Mouse (Mus musculus) adrenal gland, postnatal 25 days (tissue): ENCODE measurements at regions not wholly inside any gene's neighbourhood (a gene's known extent, or its start where the extent isn't known, plus 50 kb on each side); places are given as distances from the start of the nearest gene placed in this dataset.

Experiments
- DNase-seq: peaks from one replicate; pipeline ENCODE4 v3.0.0; 2021; ENCODE audit warnings: mixed read lengths

DNA sequence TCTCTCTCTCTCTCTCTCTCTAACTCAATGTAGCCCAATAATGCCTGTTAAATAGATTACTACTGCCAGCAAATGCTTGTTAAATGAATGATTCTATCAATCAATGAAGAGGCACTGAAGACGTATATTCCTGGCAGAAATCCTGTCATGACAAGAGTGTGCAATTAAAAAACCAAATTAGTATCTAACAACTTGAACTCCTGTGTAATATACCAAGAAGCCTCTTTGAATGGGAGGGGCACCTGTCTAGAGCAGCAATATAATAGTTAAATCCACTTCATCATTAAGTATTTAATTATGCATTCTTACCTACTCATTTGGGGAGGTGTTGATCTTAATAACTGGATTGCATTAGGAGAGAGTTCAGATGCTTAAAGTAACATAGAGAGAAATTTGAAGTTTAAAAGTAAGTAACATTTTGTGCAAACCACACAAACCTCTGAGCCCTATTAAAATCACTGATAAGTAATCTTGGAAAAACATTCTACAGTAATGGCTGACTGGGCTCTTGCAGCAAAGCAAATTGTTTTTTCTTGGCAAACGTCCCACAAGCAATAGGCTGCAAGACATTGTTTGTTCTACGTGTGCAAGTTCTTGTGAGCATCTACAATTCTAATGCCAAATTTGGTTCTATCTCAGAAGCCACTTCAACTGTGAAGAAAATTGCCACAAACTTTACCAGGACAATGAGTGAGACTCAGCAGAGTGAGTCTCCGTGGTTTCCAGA lies 719.7 kb upstream of the Cited2 start:
- DNase-seq = no peak

DNA sequence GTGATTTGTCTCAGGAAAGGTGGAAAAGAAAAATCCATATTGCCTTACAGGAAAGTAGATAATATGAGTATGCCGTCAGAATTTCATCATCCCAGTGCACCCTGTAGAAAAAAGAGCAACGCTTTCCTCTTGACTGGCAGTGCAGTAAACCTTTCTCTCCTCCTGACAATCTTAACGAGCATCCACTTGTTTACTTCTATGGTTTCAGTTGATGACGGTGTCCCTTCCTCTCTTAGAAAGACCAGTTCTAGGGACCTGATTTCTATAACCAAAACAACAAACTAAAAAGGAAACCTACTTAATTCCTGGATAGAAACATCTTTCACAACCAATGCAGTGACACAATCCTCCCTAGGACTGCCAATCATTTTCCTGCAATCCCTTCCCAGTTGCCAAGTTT lies 714.3 kb upstream of the Cited2 start:
- DNase-seq = no peak

DNA sequence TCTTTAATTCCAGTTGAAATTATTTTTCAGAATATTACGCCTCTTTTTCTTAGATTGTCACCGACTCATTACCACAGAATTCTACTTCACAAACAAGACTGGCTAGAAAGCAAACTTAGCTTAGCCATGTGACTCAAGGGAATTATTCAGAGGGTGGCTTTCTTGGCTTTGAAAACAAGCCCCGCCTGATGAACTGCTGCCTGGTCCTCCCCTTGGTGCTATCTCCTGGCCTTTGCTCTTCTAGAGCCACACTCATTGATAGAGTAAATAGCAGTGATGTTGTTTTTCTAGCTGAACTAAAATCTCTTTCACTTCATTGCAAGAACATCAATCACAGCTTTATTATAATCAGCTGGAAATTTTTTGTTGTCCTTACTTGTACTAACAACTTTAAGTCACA lies 713.0 kb upstream of the Cited2 start:
- no peak for DNase-seq

DNA sequence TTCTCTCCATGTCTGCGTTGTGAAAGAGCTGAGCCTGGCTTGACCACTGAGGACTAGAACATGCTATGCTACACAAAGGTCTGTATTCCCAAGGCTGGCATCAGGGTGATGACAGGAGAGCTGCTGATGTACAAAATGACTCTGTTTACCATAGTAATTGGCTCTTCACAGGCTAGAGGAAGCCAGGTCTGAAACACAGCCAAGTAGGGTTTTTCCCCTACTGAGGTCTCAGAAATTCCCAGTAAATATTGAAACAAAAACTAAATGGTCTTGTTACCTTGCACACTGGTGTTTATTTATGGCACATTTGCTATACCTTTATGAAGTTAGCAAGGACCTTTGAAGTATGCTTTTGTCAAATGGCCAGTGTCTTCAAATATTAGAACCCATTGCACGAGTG lies 711.1 kb upstream of the Cited2 start:
- no peak for DNase-seq

DNA sequence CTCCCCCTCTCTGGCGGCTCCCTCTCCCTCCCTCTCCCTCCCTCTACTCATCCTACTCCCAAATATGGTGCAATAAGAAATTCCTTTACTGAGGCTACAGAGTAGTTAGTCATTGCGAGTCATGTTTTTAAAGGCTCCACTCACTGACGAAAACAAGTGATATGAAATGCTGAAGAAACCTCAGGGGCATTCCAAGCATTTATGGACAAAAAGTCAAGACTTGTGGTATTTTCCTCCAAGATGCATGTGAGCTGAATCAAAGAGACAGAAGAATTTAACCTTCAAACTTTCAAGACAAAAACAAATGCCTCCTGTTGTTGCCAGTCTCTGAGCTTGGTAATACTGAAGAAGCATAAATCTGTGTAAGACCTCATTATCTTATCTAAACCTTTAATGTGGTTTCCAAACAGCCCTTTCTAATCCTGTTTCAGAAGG lies 710.5 kb upstream of the Cited2 start:
- no peak for DNase-seq

DNA sequence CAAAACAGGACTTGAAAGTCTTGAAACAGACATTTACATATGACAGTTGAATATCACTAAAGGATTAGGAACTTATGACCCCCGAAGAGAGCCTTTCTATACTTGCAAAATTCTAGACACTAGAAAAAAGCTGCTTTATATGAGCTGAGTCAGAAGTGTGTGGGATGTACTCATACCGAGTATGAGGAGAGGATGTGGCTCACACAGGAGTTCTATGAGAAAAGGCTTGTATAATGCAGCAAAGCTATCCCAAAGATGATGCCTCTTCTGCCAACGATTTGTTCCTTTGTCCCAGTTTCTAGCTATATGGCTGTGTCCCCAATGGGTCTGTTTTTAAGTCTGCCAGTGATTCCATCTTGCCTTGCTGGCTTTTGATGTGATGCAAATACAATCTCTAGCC lies 708.2 kb upstream of the Cited2 start:
- DNase-seq = no peak

DNA sequence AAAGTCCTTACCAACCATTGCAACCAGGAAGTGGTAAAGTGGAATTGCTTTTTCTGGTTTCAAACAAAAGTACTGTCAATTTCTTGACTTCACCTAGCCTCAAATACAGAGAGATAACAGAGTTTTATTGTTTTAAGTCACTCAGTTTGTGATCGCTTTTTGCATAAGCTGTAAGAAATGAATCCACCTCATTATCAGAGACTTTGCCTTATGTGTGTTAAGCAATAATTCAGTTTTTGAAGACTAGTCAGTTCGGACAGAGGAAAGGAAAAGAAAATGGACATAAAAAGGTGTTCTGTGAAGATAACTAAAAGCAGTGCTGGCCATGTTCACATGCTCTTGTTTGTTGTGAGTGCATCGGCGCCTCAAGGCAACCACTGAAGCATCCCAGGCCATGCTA lies 706.2 kb upstream of the Cited2 start:
- no peak for DNase-seq

DNA sequence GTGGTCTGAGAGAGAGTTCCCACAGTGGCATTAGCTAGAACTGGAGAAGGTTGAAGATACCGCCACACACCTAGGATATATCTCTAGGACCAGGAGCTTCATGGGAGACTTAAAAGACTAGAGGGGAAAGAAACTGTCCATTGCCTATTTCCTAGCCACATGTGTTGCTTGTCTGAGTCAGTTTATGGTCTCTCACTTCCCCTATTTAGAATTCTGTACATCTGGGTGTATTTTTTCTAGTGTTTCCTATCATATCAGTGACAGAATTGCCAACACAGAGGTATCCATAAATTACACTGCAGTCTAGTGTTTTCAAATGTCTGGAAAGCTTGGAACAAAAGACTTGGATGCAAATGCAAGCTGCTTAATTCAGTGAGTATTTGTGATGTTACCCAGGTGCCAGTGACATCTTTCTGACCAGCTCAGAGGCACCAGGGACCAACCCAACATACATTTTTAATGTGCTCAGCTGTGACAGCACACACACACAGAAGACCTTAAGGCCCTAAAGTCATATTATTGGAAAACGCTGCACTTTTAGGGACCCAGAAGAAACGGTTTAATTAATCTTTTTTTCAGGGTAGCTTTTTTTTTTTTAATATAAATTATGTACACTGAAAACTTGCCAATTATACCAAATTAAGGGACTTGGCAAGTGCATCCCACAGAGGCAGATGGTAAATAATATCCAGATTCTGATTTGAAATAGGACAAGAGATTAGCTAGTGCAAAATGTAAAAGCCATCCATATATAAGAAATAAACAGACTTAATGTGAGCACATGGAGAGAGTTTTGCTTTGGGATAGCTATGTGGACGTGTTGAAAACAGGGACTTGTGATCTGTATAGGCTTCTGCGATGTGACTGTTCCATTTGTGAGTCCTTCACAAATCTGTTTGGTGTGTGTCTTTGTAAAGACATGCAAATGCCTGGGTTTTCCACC lies 700.5 kb upstream of the Cited2 start:
- no peak for DNase-seq

DNA sequence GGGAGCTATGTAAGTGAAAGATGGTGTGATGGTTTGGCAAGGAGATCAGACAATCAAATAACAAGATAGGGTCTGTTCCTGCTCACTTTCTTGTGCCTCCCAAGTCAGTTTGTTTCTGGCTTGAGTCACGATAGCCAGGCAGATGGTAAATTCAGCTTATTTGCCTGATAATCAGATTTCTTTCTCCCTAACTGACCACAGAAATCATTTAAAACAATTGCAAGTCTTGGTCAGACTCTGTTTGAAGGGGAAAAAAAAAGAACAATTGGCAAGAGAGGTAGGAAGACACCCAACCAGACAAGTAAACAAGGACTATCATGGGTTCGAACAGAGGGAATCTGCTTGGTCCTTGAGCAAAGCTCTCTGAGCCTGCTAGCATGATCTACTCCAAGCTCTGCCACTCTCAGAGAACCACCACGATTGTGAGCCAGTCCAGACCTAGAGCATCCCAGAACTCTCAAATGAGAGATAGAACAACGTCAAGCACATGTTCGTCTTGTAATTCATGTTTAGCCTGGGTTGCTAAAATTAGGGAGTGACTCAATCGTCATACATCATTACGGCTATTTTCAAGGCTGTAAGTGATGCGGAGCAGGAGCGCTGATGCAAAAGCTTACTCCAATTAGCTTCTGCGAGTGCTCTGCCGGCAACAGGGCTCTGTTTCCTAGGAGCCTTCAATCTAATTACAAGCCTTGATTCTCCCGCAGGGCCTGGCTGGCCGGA lies 699.3 kb upstream of the Cited2 start:
- DNase-seq = peak; percentile 16

DNA sequence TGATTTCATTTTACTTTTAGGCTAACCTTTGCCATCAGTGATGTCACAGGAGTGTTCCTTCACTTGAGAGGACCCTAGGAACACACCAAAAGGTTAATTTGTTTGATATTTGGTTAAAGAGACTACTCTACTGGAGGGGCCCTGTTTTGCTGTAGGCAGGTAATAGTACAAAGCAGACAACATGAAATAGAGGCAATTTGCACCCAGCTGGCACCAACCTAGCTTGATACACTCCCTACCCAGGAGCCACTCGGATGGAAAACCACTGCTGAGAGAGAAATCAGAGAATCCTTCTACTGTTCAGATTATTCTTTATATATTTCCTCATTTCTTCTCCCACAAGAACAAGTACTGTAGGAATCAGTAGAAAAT lies 698.7 kb upstream of the Cited2 start:
- no peak for DNase-seq

DNA sequence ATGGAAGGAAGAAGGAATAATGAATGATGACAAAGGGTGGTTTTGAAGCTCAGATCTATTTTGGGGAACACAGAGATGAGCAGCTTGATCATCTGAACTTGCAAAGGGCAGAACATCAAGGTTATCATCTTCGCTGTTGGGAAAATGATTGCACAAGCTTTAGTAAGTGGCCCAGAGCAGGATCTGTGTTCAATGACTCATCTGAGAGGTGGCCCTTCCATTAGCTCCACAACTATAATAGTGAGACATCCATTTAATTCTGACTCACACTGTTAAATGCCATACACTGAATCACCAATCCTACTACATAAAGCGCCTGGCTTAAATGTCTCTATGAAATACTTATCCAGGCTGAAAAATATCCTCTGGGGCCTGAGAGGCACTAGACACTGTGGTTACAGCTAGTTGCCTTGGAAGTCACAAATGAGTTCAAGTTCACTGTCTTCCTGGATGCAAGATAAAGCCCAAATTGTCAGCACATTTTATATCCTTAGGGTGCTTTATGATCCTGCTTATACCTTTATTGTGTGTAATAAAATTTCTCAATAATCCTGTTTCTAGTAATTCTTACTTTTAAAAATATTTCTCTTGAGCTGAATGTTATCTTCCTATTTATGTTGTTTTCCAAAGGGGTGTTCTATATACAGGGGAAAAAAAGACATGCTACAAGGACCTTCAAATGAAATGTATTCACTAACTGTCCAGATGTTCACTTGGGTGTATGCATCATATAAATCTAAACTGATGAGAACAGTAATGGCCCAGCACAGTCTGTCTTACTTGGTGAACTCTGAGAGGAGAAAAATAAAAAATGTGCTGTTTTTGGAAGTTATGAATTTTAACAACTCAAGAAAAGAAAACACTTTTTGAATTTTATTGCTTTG lies 687.9 kb upstream of the Cited2 start:
- no peak for DNase-seq

DNA sequence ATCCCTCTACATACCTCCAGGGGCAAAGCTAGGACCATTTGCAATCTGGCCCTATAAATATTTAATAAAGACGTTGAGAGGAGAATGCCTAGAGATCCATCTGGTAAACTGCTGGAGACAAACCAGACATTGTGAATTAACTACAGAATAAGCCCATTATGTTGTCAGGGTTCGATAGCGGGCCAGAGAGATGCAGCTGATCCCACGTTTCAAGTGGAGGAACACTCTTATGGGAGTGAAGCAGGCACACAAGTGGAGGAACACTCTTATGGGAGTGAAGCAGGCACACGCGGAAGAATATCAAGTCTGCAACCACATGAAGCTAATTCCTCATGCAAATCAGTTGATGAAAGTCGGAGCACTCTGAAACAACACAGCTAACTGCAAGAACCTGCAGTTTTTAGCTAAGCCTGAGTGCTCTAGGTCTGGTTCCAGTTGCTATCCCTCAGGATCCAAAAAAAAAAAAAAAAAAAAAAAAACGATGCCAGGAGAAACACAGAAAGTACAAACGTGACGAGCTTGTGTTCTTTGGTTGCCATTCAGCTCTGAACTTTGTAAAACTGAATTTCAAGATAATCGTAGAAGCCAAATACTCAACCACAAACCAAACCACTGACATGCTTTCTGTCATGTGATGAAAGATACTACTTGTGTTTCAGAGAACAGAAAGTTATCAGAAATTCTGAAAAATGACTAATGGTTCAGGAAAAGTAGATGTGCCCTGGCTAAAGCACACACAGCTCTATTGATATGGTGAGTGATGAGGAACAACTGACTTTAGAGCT lies 684.6 kb upstream of the Cited2 start:
- no peak for DNase-seq

DNA sequence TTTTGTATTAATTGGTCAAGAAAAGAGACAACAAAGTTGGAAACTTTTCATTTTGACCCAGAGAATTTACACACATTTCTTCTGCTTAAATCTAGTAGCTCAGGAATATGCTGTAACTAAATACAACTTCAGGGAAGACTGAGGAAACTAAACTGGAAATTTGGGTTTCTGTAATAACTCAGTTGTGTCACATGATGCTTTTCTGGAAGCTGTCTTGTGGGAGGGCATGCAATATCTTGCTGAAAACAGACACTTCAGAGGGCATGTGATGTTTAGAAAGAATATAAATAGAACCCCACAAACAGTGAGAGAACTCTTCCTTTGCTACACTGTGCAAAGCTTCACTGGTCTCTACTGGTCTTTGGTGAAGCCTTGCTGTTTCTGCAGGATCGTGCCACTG lies 680.9 kb upstream of the Cited2 start:
- no peak for DNase-seq

DNA sequence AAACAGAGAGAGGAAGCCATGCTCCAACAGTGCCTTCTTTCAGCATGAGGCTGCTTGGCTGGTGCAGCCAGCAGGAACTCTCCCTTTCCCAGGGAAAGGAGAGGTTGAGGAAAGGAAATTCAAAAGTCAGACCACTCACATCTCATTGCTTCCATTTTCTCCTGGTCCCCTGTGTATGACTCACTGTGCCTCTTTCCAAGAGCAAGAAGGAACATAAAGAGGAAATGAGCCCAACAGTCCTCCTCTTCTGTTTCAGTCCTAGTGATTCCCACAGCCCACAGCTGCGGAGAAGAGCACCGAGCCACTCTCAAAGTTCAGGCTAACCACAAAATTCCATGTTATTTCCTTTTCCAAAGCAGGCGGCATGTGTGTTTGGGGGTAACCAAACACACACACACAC lies 680.0 kb upstream of the Cited2 start:
- no peak for DNase-seq

DNA sequence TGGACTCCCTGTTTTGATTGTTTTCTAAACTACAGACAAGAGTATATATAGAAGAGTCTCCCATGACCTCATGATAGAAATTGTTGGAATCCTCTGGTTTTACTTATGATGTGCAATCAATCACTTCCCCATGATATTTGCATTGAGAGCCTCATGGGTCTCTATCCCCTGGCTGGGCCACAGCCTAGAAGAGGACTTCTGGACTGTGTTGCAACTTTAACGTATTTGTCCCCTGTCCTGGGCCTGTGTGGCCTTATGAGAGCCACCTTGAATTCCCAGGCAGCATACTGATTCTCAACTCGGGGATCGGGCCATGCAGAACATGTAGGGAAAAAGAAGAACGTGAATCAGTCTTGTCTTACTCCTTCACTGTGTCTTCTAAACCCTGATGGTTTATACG lies 676.3 kb upstream of the Cited2 start:
- DNase-seq = no peak

DNA sequence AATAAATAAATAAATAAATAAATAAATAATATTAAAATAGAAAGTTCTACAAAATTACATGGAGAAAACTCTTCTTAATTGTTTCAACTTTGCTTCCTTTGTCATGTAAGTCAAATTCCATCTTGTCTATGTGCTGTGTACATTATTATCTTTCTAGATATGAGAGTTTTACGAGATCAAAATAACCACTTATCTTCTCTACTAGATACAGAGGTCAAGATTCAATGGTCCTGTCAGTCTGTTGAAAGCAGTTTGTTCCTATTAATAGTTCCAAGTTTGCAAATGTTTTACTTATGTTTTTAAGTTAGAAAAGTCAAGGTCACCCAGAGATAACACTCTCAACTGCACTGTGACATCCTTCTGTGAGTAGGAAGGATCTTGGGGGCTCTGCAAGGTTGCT lies 650.1 kb upstream of the Cited2 start:
- no peak for DNase-seq

DNA sequence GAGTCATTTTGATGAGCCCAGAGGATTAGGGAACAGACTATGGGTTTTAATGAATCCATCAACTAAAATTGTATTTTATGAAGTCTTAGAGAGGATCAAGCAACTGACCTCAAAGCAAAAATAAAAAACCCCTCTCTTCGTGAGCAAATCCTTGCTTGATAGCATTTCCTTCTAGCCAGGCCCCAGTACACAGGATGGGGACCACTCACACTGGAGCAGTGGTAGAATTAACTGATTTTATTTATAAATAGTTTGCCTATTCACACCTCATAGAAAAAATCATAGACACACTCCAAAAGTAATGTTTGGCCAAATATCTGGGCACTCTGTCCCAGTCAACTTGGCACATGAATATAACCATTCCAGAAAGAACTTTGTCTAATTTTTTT lies 649.0 kb upstream of the Cited2 start:
- DNase-seq = no peak

DNA sequence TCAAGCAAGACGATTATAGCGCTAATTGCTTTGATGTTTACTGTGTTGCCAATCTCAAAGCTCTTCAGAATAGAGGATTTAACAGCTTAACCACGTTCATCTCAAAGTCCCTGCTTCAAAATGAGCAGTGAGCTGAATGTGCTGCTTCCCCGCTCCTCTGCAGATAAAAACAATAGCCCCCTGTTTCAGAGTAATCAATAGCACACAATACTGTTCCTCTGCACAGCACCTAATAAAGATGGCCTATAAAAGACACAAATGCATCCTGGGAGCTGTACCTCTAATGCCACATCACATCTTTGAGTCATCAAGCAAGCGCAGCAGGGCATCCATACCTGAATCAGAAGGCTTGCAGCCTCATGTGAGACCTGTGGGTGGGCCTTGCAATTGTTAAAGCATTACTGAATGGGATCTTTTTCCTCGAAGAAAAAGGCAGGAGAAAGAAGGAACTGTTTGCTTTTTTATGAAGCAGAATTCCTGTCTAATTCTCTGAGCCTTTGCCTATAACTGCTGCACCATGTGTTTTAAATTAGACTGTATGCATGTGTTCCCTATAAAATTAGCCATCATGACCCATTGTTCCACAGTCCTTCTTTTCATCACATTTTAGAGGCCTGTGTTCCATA lies 648.5 kb upstream of the Cited2 start:
- DNase-seq = no peak

DNA sequence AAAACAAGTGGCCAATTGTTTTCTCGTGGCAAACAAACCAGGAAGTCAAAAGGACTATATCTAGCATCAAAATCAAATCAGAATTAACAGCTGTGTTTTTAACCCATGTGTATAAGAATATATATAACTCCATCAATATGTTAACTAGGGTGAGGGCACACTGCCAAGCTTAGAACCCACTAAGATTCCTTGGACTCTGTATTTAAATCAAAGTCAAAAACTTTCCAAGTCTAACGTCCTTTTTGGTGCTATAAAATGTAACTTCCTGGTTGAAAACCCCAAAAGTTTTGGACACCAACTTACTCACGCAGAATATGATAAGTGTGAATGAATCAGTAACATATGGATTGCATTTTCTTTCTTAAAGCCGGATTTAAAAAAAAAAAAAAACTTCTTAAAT lies 647.9 kb upstream of the Cited2 start:
- DNase-seq = no peak

DNA sequence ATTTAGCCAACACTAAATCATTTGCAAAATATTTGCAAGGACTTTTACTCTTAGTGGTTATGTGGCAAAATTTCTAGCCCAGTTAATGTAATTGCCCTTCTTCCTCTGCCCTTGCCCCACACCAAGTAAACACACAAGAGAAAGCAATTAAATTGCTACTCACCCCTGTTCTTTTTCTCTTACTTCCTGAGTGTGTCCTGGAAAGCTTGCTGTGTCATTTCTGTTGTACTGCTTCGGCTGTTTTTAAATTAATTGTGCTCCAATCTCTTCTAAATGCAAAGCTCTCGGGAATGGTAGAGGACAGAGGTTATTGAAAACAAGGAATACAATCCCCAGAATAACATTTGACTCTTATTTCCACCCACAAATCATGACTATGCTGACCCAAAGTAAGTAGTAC lies 647.4 kb upstream of the Cited2 start:
- DNase-seq = no peak

DNA sequence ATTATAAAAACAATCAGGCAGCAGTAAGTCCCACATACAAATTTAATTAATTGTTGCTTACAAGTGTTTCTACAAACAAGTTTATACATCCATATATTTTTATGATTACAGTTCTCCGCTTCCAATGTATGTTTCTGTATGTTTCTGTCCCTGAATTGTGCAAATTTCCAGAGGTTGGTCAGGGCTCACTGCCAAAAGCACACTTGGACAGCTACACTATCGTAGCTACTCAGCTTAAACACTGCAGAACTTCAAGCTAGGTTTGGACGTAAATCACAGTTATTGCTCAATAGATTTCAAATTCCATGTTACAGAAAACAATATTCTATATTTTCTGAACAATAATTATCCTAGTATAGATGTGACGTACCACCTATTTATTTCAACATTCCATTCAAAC lies 646.8 kb upstream of the Cited2 start:
- no peak for DNase-seq
